Mouse (Mus musculus) embryonic facial prominence, embryonic 15.5 days (tissue): Measurements from ENCODE around the gene Itpkb. TPM values are rescaled to one million over a fixed set of nuclear protein-coding genes. Genes with fewer than 3 reads are reported as not detected.

Experiments used
- ATAC-seq: fragments of 200-750 bp; cut with Nextera tagmentation; 2 replicates; pipeline ENCODE4 v1.8.0; 2017; ENCODE audit warnings: low read depth, moderate TSS enrichment; ENCODE audit not compliant: insufficient number of reproducible peaks, low FRiP score, low TSS enrichment
- H3K27ac ChIP-seq: fragments of 300-500 bp; sonication (generic); replicated peaks from 2 replicates; pipeline ENCODE4 v1.5.1; 2015; ENCODE audit warnings: mild to moderate bottlenecking, inconsistent platforms
- H3K27me3 ChIP-seq: fragments of 300-500 bp; sonication (generic); 2 replicates; pipeline ENCODE4 v1.6.1; 2015; ENCODE audit warnings: inconsistent platforms
- H3K36me3 ChIP-seq: fragments of 300-500 bp; sonication (generic); 2 replicates; pipeline ENCODE4 v1.6.1; 2015; ENCODE audit warnings: mild to moderate bottlenecking, inconsistent platforms
- H3K4me1 ChIP-seq: fragments of 300-500 bp; sonication (generic); 2 replicates; pipeline ENCODE4 v1.6.1; 2015; ENCODE audit warnings: inconsistent platforms
- H3K4me2 ChIP-seq: fragments of 300-500 bp; sonication (generic); replicated peaks from 2 replicates; pipeline ENCODE4 v1.6.1; 2015; ENCODE audit warnings: mild to moderate bottlenecking, inconsistent platforms
- H3K4me3 ChIP-seq: fragments of 300-500 bp; sonication (generic); replicated peaks from 2 replicates; pipeline ENCODE4 v1.5.1; 2015; ENCODE audit warnings: mild to moderate bottlenecking, inconsistent platforms
- H3K9ac ChIP-seq: fragments of 300-500 bp; sonication (generic); 2 replicates; pipeline ENCODE4 v1.6.1; 2015; ENCODE audit warnings: inconsistent platforms
- H3K9me3 ChIP-seq: fragments of 300-500 bp; sonication (generic); replicated peaks from 2 replicates; pipeline ENCODE4 v1.6.1; 2016; ENCODE audit warnings: inconsistent platforms
- WGBS: fragments of 180-500 bp; shearing (Covaris S2); methylation state at CpG from one replicate; pipeline ENCODE4 v1.1.7; 2015; 5-methylcytosine and 5-hydroxymethylcytosine counted together
- polyA plus RNA-seq: library from polyadenylated mRNA; unstranded; fragments of >200 nt; fragmentation: Nextera tagmentation; extraction: Ambion mirVana; gene quantifications from 2 replicates; pipeline ENCODE4 v1.2.1, GENCODE M21; 2015

Gene Itpkb
- polyA plus RNA-seq, 1 experiment from 2014 or later, result 13.5 TPM

DNA sequence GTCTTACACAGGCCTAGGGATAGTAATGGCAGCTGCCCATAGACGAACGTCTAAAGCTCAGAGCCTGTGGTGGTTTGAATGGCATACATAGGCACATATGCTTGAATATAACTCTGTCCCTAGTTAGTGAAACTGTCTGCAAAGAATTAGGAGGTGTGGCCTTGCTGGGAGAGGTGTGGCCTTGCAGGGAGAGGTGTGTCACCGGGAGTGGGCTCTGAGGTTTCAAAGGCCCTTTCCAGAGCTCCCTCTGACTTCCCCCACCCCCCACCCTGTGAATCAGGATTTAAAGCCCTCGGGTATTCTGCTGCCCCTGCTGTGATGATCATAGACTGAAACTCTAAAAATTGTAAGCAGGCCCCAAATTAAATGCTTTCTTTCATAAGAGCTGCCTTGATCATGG is 29.3 kb upstream of the Itpkb start:
- no peaks in the 10 kb centered on the region for H3K36me3 ChIP-seq
- no peak overlapping the region for H3K9ac ChIP-seq
- H3K4me2 ChIP-seq, result no peak overlapping the region
- no peak for ATAC-seq
- WGBS, result 33% methylated on average over 4 of the region's 4 CpGs
- no peaks in the 10 kb centered on the region for H3K9me3 ChIP-seq
- H3K27ac ChIP-seq, result no peak overlapping the region
- H3K4me3 ChIP-seq, result no peak overlapping the region
- no peaks in the 10 kb centered on the region for H3K27me3 ChIP-seq
- H3K4me1 ChIP-seq, result peaks cover 19% of the 10 kb centered on the region; the same call in 1 of the 2 replicates

DNA sequence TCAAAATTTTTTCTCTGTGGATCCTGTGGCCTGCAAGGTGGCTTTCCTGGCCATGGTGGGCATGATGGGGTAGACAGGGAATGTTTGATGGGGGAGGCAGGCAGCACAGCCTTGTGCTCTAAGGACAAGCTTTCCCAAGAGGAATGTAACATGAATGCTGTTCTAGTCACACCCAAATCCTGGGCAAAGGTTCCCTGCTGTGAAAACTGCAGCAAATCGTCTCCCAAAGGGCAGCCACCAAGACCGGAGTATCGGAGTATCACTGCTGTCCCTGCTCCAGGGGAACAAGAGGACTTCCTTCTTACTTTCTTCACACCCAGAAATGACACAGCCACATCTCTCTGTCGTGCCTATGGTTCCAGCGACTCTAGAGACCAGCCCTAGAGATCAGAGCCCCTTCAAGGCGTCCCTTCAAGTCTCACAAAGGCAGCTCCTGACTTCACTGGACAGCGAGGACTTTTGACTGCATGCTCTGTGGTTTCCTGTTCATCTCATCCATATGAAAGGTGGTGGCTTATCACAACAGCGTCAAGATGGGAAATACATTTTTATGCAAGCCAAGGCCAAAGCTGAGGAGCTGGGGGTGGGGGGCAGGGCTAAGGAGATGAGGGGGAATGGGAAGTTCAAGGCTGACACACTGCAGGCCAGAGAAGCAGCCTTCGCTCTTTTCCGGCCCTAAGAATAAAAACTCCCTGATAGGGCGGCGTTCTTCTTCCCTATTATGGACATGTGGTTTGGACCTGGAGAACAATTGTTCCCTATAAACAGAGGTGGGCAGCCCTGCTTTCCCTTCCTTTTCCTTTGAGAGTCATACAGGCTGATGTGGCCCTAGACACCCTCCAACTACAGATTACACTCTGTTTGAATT is 27.8 kb upstream of the Itpkb start:
- no peak for ATAC-seq
- no peaks in the 10 kb centered on the region for H3K27me3 ChIP-seq
- H3K9me3 ChIP-seq, result no peaks in the 10 kb centered on the region
- peaks cover 16% of the 10 kb centered on the region; the same call in 1 of the 2 replicates for H3K4me1 ChIP-seq
- WGBS, result 65% methylated on average over 12 of the region's 12 CpGs
- H3K4me2 ChIP-seq, result no peak overlapping the region
- no peak overlapping the region for H3K9ac ChIP-seq
- H3K27ac ChIP-seq, result no peak overlapping the region
- no peaks in the 10 kb centered on the region for H3K36me3 ChIP-seq
- H3K4me3 ChIP-seq, result no peak overlapping the region

DNA sequence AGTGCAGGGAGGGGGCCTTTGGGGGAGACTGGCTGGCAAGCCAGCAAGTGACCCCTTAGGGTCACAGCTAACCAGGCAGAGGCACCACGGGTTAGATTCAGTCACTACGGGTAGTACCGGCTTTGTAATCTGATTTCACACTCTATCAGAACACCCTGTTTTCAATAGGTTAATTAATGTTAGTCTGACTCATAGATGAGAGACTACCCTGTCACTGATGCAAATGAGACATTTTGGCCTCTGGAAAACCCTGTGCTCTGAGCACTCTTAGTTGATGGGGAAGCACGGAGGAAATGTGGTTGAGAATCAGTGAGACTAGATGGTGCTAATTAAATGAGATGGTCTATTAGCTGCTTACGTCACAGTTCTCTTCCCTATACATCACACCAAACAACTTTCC is 26.7 kb upstream of the Itpkb start:
- 52% methylated on average over 5 of the region's 5 CpGs for WGBS
- Histone ChIP-seq H3K4me1 (peaks cover 19% of the 10 kb centered on the region; the same call in 1 of the 2 replicates), H3K9ac (no peak overlapping the region), H3K9me3 (no peaks in the 10 kb centered on the region), H3K4me3 (no peak overlapping the region), H3K27ac (no peak overlapping the region), H3K36me3 (no peaks in the 10 kb centered on the region), H3K27me3 (no peaks in the 10 kb centered on the region), H3K4me2 (no peak overlapping the region)
- ATAC-seq, result no peak

DNA sequence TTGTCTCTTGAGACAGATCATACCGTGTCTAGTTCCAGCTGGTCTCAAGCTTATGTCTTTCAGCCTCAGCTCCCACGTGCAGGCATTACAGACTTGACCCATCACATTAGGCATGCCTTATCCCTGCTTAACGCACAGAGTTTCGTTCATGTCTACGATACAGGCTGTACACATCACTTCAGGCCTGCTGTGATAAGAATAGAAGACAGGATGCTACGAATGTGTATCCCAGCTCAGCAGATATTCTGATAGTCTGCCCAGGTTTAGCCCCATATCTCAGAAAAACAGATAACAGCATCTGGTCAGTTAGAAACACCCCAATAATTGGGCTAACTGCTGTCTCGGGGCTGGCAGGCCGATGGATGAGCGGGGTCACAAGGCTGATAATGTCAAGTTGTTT is 23.4 kb upstream of the Itpkb start:
- 0 out of 2 replicates have a peak, but pooled peaks cover 13% of the 10 kb centered on the region for H3K4me1 ChIP-seq

DNA sequence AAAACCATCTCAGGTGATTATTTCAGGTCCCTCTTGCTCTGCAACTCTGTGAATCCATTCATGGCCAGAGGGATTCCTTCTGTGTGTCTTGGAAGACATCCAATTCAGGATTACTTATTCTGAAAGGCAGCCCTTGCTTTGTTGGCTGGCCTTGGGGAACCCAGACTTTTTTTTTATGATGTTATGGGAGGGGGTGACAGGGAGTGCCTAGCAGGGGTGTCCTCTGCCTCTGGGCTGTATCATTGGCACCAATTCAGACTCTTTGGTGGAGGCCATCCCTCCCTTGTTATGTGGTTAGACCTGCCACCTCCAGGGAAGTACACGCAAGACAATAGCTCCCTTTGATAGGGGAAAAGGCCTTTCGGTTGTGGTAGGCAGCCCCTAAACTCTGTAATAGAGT is 22.6 kb upstream of the Itpkb start:
- no peaks in the 10 kb centered on the region for H3K36me3 ChIP-seq
- no peaks in the 10 kb centered on the region for H3K27me3 ChIP-seq
- no peak overlapping the region for H3K4me2 ChIP-seq
- H3K27ac ChIP-seq, result no peak overlapping the region; the same call in 1 of the 2 replicates
- WGBS, result 25% methylated on average over 2 of the region's 2 CpGs
- peaks cover 12% of the 10 kb centered on the region for H3K4me1 ChIP-seq
- no peak overlapping the region for H3K4me3 ChIP-seq
- no peak for ATAC-seq
- H3K9ac ChIP-seq, result no peak overlapping the region
- no peaks in the 10 kb centered on the region for H3K9me3 ChIP-seq

More for the DNA sequence above, 23.4 kb upstream of the Itpkb start:
- H3K27ac ChIP-seq, result no peak overlapping the region
- H3K4me2 ChIP-seq, result no peak overlapping the region
- H3K9me3 ChIP-seq, result no peaks in the 10 kb centered on the region
- H3K27me3 ChIP-seq, result no peaks in the 10 kb centered on the region
- no peak overlapping the region for H3K4me3 ChIP-seq
- ATAC-seq, result no peak
- no peaks in the 10 kb centered on the region for H3K36me3 ChIP-seq
- no peak overlapping the region for H3K9ac ChIP-seq
- WGBS, result 75% methylated on average over 9 of the region's 9 CpGs

DNA sequence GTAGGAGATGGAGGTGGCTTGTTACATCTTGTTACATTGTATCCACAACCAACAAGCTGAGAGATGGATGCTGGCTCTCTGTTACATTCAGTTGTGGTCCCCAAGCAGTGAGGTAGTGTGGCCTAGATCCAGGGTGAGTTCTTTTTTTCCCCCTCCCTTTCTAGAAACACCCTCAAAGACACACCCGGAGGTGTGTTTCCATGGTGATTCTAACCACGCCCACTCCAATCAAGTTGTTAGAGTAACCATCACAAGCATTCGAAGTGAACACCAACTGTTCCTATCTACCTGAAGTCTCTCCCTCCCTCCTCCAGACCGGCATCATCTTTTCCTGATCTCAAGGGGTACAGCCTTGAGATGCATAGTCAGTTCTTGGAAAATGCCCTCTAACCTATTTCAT is 21.4 kb upstream of the Itpkb start:
- no peak overlapping the region for H3K27ac ChIP-seq
- no peak overlapping the region for H3K4me2 ChIP-seq
- 81% methylated on average over 4 of the region's 4 CpGs for WGBS
- H3K9me3 ChIP-seq, result no peaks in the 10 kb centered on the region
- H3K4me3 ChIP-seq, result no peak overlapping the region
- no peak for ATAC-seq
- no peaks in the 10 kb centered on the region for H3K27me3 ChIP-seq
- H3K9ac ChIP-seq, result no peak overlapping the region
- no peaks in the 10 kb centered on the region for H3K36me3 ChIP-seq
- peaks cover 24% of the 10 kb centered on the region for H3K4me1 ChIP-seq

DNA sequence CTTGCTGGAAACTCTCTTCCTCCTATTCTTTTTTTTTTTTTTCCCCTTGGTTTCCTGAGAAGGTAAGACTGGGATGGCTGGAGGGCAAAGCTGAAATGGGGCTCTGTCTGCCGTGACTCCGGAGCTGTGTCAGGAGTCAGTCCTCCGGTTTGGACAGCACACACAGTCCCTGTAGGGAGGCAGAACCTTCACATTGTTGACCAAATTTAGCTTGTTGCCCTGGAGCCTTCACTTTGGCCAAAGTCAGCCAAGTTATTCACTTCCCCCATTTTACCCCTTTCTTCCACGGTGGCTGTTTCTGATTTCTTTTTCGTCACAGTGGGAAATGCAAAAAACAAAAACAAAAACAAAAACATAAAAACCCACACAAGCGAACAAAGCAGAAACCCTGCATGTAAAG is 18.0 kb upstream of the Itpkb start:
- Histone ChIP-seq H3K36me3 (no peaks in the 10 kb centered on the region), H3K4me1 (peaks cover 31% of the 10 kb centered on the region), H3K9ac (no peak overlapping the region), H3K27me3 (no peaks in the 10 kb centered on the region), H3K4me2 (no peak overlapping the region), H3K4me3 (no peak overlapping the region), H3K9me3 (no peaks in the 10 kb centered on the region), H3K27ac (peak overlapping the region; percentile 60)
- ATAC-seq, result no peak
- WGBS, result 34% methylated on average over 6 of the region's 6 CpGs

DNA sequence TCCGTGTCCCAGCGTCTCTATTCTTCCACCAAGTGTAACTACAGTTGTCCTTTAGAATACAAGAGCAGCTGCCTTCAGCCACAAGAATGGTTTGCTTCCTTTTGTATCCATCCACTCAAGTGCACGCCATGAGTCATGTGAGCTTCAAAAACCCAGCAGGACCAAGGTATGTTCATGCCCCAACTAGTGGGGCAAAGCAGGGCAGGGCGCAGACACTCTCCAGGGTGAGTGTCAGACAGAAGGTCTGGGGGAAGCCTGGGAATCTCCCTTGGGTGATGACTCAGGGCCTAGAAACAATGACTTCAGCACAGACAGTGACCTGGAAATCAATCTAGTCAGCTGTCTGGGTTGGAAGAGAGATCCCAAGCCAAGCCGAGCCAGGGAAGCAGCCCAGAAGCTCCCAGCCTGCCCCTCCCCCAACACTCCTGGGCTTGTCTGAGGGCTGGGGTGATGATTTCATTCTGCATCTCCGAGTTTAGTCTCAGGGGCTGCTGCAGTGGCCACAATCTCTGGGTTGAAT is 17.4 kb upstream of the Itpkb start:
- no peak overlapping the region for H3K4me2 ChIP-seq

DNA sequence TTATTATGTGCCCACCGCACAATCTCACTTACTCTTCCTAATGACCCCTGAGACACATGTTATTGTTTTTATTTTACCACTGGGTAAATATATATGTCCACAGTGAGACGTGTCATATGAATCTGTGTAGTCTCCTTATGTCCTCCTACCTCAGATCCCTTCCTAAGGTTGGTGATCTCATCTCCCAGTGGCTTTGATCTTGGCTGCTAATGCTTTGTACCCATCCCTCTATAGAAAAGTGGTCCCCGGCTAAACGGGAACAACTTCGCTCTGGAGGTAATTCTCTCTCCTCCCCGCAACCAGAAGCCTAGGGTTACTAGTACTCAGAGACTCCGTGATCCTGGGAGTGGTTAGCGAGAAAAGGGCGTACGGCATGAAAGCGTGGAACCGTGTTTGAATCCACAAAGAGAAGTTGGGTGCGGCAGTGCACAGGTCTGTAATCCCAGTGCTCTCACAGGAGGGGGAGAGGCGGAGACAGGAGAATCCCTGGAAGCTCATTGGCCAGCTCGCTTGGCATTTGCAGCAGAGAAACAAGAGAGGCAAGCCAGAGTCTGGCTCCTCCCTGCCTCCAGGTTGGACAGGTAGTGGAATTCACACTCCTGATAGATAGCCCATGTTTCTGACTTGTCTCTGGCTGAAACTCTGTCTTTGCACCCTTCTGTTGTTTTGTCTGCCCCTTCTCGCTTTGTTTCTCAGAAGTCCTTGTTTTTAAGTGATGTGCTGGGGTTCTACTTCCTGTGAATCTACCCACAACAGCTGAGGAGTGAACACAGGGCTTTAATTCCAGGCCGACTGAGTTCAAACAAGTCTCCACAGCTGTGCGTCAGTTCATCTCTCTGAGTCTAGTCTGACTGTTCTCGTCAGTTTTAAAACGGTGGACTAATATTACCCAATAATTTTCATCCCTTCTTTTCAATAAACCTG is 16.5 kb upstream of the Itpkb start:
- H3K27ac ChIP-seq, result peak overlapping the region; percentile 48
- 8% methylated on average over 20 of the region's 20 CpGs for WGBS
- peaks cover 24% of the 10 kb centered on the region for H3K4me1 ChIP-seq
- peak overlapping the region; percentile 46 for H3K4me2 ChIP-seq
- H3K27me3 ChIP-seq, result no peaks in the 10 kb centered on the region
- H3K36me3 ChIP-seq, result no peaks in the 10 kb centered on the region
- peak; percentile 73 for ATAC-seq
- H3K4me3 ChIP-seq, result peak overlapping the region; percentile 19
- H3K9ac ChIP-seq, result no peak overlapping the region
- no peaks in the 10 kb centered on the region for H3K9me3 ChIP-seq

More for the DNA sequence above, 17.4 kb upstream of the Itpkb start:
- Histone ChIP-seq H3K27me3 (no peaks in the 10 kb centered on the region), H3K4me3 (no peak overlapping the region), H3K4me1 (peaks cover 27% of the 10 kb centered on the region), H3K27ac (peak overlapping the region; percentile 60; the same call in 1 of the 2 replicates), H3K9me3 (no peaks in the 10 kb centered on the region), H3K36me3 (no peaks in the 10 kb centered on the region), H3K9ac (no peak overlapping the region)
- WGBS, result 32% methylated on average over 6 of the region's 6 CpGs
- peak; percentile 42; the same call in 1 of the 2 replicates for ATAC-seq

DNA sequence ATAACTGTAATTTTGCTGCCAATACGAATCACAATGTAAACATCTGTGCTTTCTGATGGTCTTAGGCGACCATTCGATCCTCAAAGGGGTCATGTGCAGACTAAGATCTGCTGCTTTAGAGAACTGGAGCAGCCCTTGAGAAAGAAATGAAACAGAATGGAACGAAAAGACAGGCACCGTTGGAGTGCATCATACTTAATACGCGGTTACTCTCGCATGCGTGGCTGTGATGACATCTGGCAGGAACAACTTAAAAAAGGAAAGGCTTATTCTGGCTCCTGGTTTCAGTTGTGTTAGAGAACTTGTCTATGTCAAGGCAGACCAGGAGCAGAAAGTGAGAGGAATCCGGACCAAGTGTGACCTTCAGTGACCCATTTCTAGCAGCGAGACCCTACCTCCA is 15.6 kb upstream of the Itpkb start:
- H3K27me3 ChIP-seq, result no peaks in the 10 kb centered on the region

DNA sequence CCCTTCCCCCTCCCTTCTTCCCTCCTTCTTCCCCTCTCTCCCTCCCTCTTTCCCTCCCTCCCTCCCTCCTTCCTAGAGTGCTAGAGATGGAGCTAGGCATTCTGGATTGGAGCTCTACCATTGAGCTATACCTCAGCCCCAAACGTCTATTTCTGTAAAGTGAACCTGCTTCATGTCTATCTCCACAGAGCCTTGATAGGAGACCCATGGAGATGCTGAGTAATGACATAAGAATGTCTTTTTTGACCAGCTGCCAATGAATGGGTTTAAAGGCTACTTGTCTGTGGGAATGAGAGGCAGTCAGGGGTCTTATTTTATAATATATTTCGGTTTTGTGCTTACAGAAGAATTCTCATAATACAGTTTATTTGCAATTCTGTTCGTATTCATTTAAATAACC is 15.2 kb upstream of the Itpkb start:
- Histone ChIP-seq H3K36me3 (no peaks in the 10 kb centered on the region), H3K4me2 (no peak overlapping the region)

More for the DNA sequence above, 15.6 kb upstream of the Itpkb start:
- Histone ChIP-seq H3K36me3 (no peaks in the 10 kb centered on the region), H3K9ac (no peak overlapping the region), H3K27ac (0 out of 2 replicates have a peak overlapping the region, but pooled peaks have one; percentile 48), H3K4me2 (no peak overlapping the region), H3K9me3 (no peaks in the 10 kb centered on the region), H3K4me3 (no peak overlapping the region), H3K4me1 (peaks cover 24% of the 10 kb centered on the region)
- WGBS, result 74% methylated on average over 11 of the region's 11 CpGs
- no peak for ATAC-seq

More for the DNA sequence above, 15.2 kb upstream of the Itpkb start:
- no peak for ATAC-seq
- peaks cover 24% of the 10 kb centered on the region for H3K4me1 ChIP-seq
- no peaks in the 10 kb centered on the region for H3K27me3 ChIP-seq
- H3K27ac ChIP-seq, result no peak overlapping the region
- no peaks in the 10 kb centered on the region for H3K9me3 ChIP-seq
- WGBS, result 66% methylated on average over 3 of the region's 3 CpGs
- no peak overlapping the region for H3K9ac ChIP-seq
- no peak overlapping the region for H3K4me3 ChIP-seq
